Mouse (Mus musculus) olfactory bulb, adult 2 months (tissue): ENCODE measurements around the gene Plcb2.

Source experiments
- CTCF ChIP-seq: fragments of 200-500 bp; IDR thresholded peaks from 2 replicates; pipeline ENCODE4 v1.5.1; 2012; ENCODE audit warnings: low read depth, mild to moderate bottlenecking, low read length, moderate library complexity; ENCODE audit not compliant: insufficient read depth
- POLR2A ChIP-seq: fragments of 200-500 bp; IDR thresholded peaks from 2 replicates; pipeline ENCODE4 v1.6.1; 2012; ENCODE audit warnings: mild to moderate bottlenecking, low read depth, low read length, moderate library complexity; ENCODE audit not compliant: insufficient read depth

DNA sequence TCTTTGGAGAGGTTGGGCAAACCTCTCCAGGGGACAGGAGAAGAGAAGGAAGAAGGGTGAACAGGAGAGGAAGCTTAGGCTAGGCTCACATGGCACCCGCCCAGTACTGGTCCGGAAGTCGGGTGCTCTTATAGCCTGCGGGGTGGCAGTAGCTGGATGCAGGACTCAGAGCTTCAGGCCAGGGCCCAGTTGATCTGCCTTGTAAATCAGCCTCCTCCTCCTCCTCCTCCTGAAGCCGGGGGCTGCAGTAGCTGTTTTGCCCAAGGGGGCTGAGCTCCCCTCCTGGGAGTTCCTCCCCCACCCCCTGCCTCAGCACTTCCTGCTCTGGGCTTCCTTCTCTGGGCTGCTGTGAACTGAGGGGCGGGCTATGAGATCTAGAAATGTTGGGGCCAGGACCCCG lies at the start of gene Plcb2:
- TF ChIP-seq POLR2A (no peak), CTCF (no peak)
